ENCODE assay signal across 9 mouse cellular contexts in the genomic region with DNA sequence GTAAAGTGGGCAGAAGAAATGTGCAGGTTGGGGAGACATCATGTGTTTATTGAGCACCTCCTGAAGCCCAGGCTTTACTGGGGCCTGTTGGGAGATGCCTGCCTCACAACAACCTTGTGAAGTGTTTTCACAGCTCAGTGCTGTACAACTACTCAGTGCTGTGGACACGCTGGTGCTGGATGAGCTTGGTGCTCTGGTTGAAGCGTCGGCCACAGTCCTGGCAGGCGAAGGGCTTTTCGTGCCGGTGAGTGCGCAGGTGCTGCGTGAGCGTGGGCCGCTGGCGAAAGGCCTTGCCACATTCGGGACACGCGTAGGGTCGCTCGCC. TPM values are rescaled to one million over a fixed set of nuclear protein-coding genes. Genes with fewer than 3 reads are reported as not detected.
DNase-seq lines count a peak whose midpoint lies in the region; ATAC-seq and TF ChIP-seq lines count a peak whose summit lies in the region.
"Had no signal": no experiment of that assay in that cellular context is flagged by ENCODE, and none has a peak within 500 bp of the region (broad histone marks: within the 10 kb centered on the region; RNA-seq: fewer than 3 reads in every experiment).

No protein-coding gene starts in this region.

- H3K27me3 ChIP-seq in kidney, postnatal 0 days (ENCODE audit: insufficient read depth, low read length) = peaks cover 9% of the 10 kb centered on the region
- peaks cover 49% of the 10 kb centered on the region for H3K27me3 ChIP-seq in embryonic facial prominence, embryonic 15.5 days
- peaks cover 34% of the 10 kb centered on the region for H3K27me3 ChIP-seq in intestine, embryonic 16.5 days (replicated peaks; ENCODE audit: control insufficient read depth, insufficient read depth, low read length)
- H3K27me3 ChIP-seq in neural tube, embryonic 14.5 days (ENCODE audit: control insufficient read depth, insufficient read depth, low read length) = peaks cover 18% of the 10 kb centered on the region
- H3K27me3 ChIP-seq: Patski had no signal

- TF ChIP-seq CTCF in kidney, postnatal 0 days (IDR thresholded peaks at IDR 0.05; ENCODE audit: low read depth) = no peak

- no peak overlapping the region for H3K27ac ChIP-seq in kidney, postnatal 0 days
- H3K27ac ChIP-seq in embryonic facial prominence, embryonic 15.5 days (replicated peaks) = no peak overlapping the region
- H3K27ac ChIP-seq in intestine, embryonic 16.5 days (ENCODE audit: low read length) = no peak overlapping the region
- H3K27ac ChIP-seq in neural tube, embryonic 14.5 days (ENCODE audit: low read depth, low read length) = no peak overlapping the region

- peak overlapping the region; percentile 81 for H3K4me2 ChIP-seq in kidney, postnatal 0 days (ENCODE audit: low read length)
- peak overlapping the region; percentile 88 for H3K4me2 ChIP-seq in embryonic facial prominence, embryonic 15.5 days (replicated peaks)
- H3K4me2 ChIP-seq in intestine, embryonic 16.5 days (ENCODE audit: low read depth, low read length) = no peak overlapping the region
- H3K4me2 ChIP-seq in neural tube, embryonic 14.5 days (ENCODE audit: low read depth, low read length) = peak overlapping the region; percentile 87

- no peak for ATAC-seq in kidney, postnatal 0 days (replicated peaks; ENCODE audit: low FRiP score, low read depth)
- no peak for ATAC-seq in embryonic facial prominence, embryonic 15.5 days (ENCODE audit: insufficient number of reproducible peaks, low FRiP score, low TSS enrichment, low read depth)
- ATAC-seq in intestine, embryonic 16.5 days = no peak
- ATAC-seq in neural tube, embryonic 14.5 days (ENCODE audit: low read depth) = no peak
- ATAC-seq: Patski had no signal

- H3K9me3 ChIP-seq in kidney, postnatal 0 days (replicated peaks; ENCODE audit: low read length) = no peaks in the 10 kb centered on the region
- no peaks in the 10 kb centered on the region for H3K9me3 ChIP-seq in embryonic facial prominence, embryonic 15.5 days (replicated peaks)
- peaks cover 8% of the 10 kb centered on the region; the same call in 1 of the 2 replicates for H3K9me3 ChIP-seq in intestine, embryonic 16.5 days (ENCODE audit: control insufficient read depth, low read length)
- no peaks in the 10 kb centered on the region for H3K9me3 ChIP-seq in neural tube, embryonic 14.5 days (ENCODE audit: control insufficient read depth, low read length)

- WGBS in kidney, postnatal 0 days = 47% methylated on average over 16 of the region's 16 CpGs
- 46% methylated on average over 16 of the region's 16 CpGs for WGBS in embryonic facial prominence, embryonic 15.5 days
- WGBS in intestine, embryonic 16.5 days = 38% methylated on average over 16 of the region's 16 CpGs
- 39% methylated on average over 16 of the region's 16 CpGs for WGBS in neural tube, embryonic 14.5 days

- H3K4me3 ChIP-seq in kidney, postnatal 0 days (replicated peaks; ENCODE audit: low read depth, low read length) = peak overlapping the region; percentile 31
- peak overlapping the region; percentile 44; the same call in 1 of the 2 replicates for H3K4me3 ChIP-seq in embryonic facial prominence, embryonic 15.5 days (replicated peaks)
- peak overlapping the region; percentile 58 for H3K4me3 ChIP-seq in intestine, embryonic 16.5 days (ENCODE audit: low read length)
- H3K4me3 ChIP-seq in neural tube, embryonic 14.5 days (ENCODE audit: low read depth, low read length) = peak overlapping the region; percentile 44

- DNase-seq in kidney, postnatal 0 days (ENCODE audit: low spot score) = no peak
- no peak for DNase-seq in kidney, postnatal 14 days
- DNase-seq in thymus, postnatal 25 days = no peak
- DNase-seq in embryo, embryonic 11 days = no peak
- DNase-seq in cerebellum, adult 9-10 months = no peak

- H3K9ac ChIP-seq in kidney, postnatal 0 days (ENCODE audit: low read depth, low read length) = no peak overlapping the region; the same call in 1 of the 2 replicates
- no peak overlapping the region for H3K9ac ChIP-seq in embryonic facial prominence, embryonic 15.5 days
- H3K9ac ChIP-seq in intestine, embryonic 16.5 days (ENCODE audit: low read depth, low read length) = peak overlapping the region; percentile 66; the same call in 1 of the 2 replicates
- H3K9ac ChIP-seq in neural tube, embryonic 14.5 days (replicated peaks; ENCODE audit: low read depth, low read length) = no peak overlapping the region

- no peaks in the 10 kb centered on the region for H3K36me3 ChIP-seq in kidney, postnatal 0 days (ENCODE audit: insufficient read depth, low read length)
- H3K36me3 ChIP-seq in embryonic facial prominence, embryonic 15.5 days = no peaks in the 10 kb centered on the region
- no peaks in the 10 kb centered on the region for H3K36me3 ChIP-seq in intestine, embryonic 16.5 days (ENCODE audit: control insufficient read depth, insufficient read depth, low read length)
- H3K36me3 ChIP-seq in neural tube, embryonic 14.5 days (ENCODE audit: control insufficient read depth, insufficient read depth, low read length) = no peaks in the 10 kb centered on the region

- peaks cover 12% of the 10 kb centered on the region for H3K4me1 ChIP-seq in kidney, postnatal 0 days (replicated peaks; ENCODE audit: insufficient read depth, low read length)
- H3K4me1 ChIP-seq in embryonic facial prominence, embryonic 15.5 days = peaks cover 25% of the 10 kb centered on the region
- peaks cover 18% of the 10 kb centered on the region for H3K4me1 ChIP-seq in intestine, embryonic 16.5 days (ENCODE audit: control insufficient read depth, insufficient read depth, low read length)
- H3K4me1 ChIP-seq in neural tube, embryonic 14.5 days (ENCODE audit: control insufficient read depth, insufficient read depth, low read length) = peaks cover 13% of the 10 kb centered on the region; the same call in 1 of the 2 replicates

RNA-seq across cellular contexts. Expression of gene Ube2m, which starts 5.0 kb away (rescaled TPM):
- polyA plus RNA-seq in kidney, postnatal 0 days (2015; fragmentation: Nextera tagmentation; extraction: Ambion mirVana) = 123 and 134 TPM in 2 replicates
- 126 and 127 TPM in 2 replicates for polyA plus RNA-seq in embryonic facial prominence, embryonic 15.5 days (2015; fragmentation: Nextera tagmentation; extraction: Ambion mirVana)
- polyA plus RNA-seq in intestine, embryonic 16.5 days (2015; fragmentation: Nextera tagmentation; extraction: Ambion mirVana) = 19.5 and 25.0 TPM in 2 replicates
- 142 and 146 TPM in 2 replicates for polyA plus RNA-seq in neural tube, embryonic 14.5 days (2014; fragmentation: Nextera tagmentation; extraction: Ambion mirVana)

RNA-seq across cellular contexts. Expression of gene Chmp2a, which starts 8.5 kb away (rescaled TPM):
- 235 and 240 TPM in 2 replicates for polyA plus RNA-seq in kidney, postnatal 0 days (2015; fragmentation: Nextera tagmentation; extraction: Ambion mirVana)
- polyA plus RNA-seq in embryonic facial prominence, embryonic 15.5 days (2015; fragmentation: Nextera tagmentation; extraction: Ambion mirVana) = 179 and 184 TPM in 2 replicates
- polyA plus RNA-seq in intestine, embryonic 16.5 days (2015; fragmentation: Nextera tagmentation; extraction: Ambion mirVana) = 199 and 202 TPM in 2 replicates
- polyA plus RNA-seq in neural tube, embryonic 14.5 days (2014; fragmentation: Nextera tagmentation; extraction: Ambion mirVana) = 196 and 199 TPM in 2 replicates

RNA-seq across cellular contexts. Expression of gene Mzf1, which starts 11.5 kb away (rescaled TPM):
- polyA plus RNA-seq in kidney, postnatal 0 days (2015; fragmentation: Nextera tagmentation; extraction: Ambion mirVana) = 2.3 and 2.6 TPM in 2 replicates
- 4.4 and 4.6 TPM in 2 replicates for polyA plus RNA-seq in embryonic facial prominence, embryonic 15.5 days (2015; fragmentation: Nextera tagmentation; extraction: Ambion mirVana)
- 1.4 and 1.8 TPM in 2 replicates for polyA plus RNA-seq in intestine, embryonic 16.5 days (2015; fragmentation: Nextera tagmentation; extraction: Ambion mirVana)
- polyA plus RNA-seq in neural tube, embryonic 14.5 days (2014; fragmentation: Nextera tagmentation; extraction: Ambion mirVana) = 8.4 and 9.0 TPM in 2 replicates

RNA-seq across cellular contexts. Expression of gene Zbtb45, which starts 33.2 kb away (rescaled TPM):
- polyA plus RNA-seq in kidney, postnatal 0 days (2015; fragmentation: Nextera tagmentation; extraction: Ambion mirVana) = 17.4 and 17.5 TPM in 2 replicates
- polyA plus RNA-seq in embryonic facial prominence, embryonic 15.5 days (2015; fragmentation: Nextera tagmentation; extraction: Ambion mirVana) = 26.0 and 29.4 TPM in 2 replicates
- 22.2 and 23.2 TPM in 2 replicates for polyA plus RNA-seq in intestine, embryonic 16.5 days (2015; fragmentation: Nextera tagmentation; extraction: Ambion mirVana)
- 36.0 and 40.5 TPM in 2 replicates for polyA plus RNA-seq in neural tube, embryonic 14.5 days (2014; fragmentation: Nextera tagmentation; extraction: Ambion mirVana)

RNA-seq across cellular contexts. Expression of gene Trim28, which starts 44.2 kb away (rescaled TPM):
- polyA plus RNA-seq in kidney, postnatal 0 days (2015; fragmentation: Nextera tagmentation; extraction: Ambion mirVana) = 195 and 197 TPM in 2 replicates
- polyA plus RNA-seq in embryonic facial prominence, embryonic 15.5 days (2015; fragmentation: Nextera tagmentation; extraction: Ambion mirVana) = 279 and 290 TPM in 2 replicates
- 116 and 131 TPM in 2 replicates for polyA plus RNA-seq in intestine, embryonic 16.5 days (2015; fragmentation: Nextera tagmentation; extraction: Ambion mirVana)
- 251 and 280 TPM in 2 replicates for polyA plus RNA-seq in neural tube, embryonic 14.5 days (2014; fragmentation: Nextera tagmentation; extraction: Ambion mirVana)
